Mouse (Mus musculus) ES-E14 (cell line): ENCODE data around the gene Tas2r114.

Source experiments
- HCFC1 ChIP-seq: IDR thresholded peaks from 2 replicates; pipeline ENCODE4 v1.6.1; 2012; ENCODE audit warnings: low read length, inconsistent platforms, borderline replicate concordance; ENCODE audit not compliant: insufficient read depth
- MAFK ChIP-seq: IDR thresholded peaks from 2 replicates; pipeline ENCODE4 v1.6.1; 2014; ENCODE audit warnings: mild to moderate bottlenecking, low read depth, low read length, inconsistent platforms; ENCODE audit not compliant: insufficient read depth

DNA sequence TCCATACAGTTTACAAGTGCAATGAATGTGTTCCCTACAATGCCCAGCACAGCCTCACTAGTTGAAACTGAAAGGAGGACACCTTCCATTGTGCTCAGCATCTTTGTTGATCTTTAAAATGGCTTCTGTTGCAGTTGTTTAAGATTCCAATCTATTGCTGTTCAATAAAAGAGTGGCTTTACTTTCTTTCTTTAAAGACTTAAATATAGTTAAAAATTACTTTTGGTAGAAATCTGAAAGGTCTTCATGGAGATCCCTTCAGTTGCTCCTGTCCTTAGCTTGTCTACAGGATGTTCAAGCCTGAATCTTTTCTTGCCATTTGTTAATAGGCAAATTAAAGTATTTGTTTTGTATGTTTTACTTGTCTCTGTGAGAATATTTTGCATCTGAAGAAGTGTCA is at the start of gene Tas2r114:
- TF ChIP-seq MAFK, result no peak
- no peak for TF ChIP-seq HCFC1
